Mouse (Mus musculus) cortical plate, adult 2 months (tissue): ENCODE data around the gene Gpr137c. TPM values are rescaled to one million over a fixed set of nuclear protein-coding genes. Genes with fewer than 3 reads are reported as not detected.

Experiments used
- H3K27ac ChIP-seq: fragments of 200-500 bp; 2 replicates; pipeline ENCODE4 v1.5.1; 2012; ENCODE audit warnings: low read length, control low read depth, inconsistent platforms; ENCODE audit not compliant: insufficient read depth
- H3K4me1 ChIP-seq: fragments of 200-500 bp; 2 replicates; pipeline ENCODE4 v1.6.1; 2011; ENCODE audit warnings: low read length; ENCODE audit not compliant: control insufficient read depth, insufficient read depth
- H3K4me3 ChIP-seq: fragments of 200-500 bp; 2 replicates; pipeline ENCODE4 v1.5.1; 2011; ENCODE audit warnings: mild to moderate bottlenecking, low read length, control low read depth; ENCODE audit not compliant: insufficient read depth
- CTCF ChIP-seq: fragments of 200-500 bp; IDR thresholded peaks from 2 replicates; pipeline ENCODE4 v1.5.1; 2011; ENCODE audit warnings: mild to moderate bottlenecking, control low read depth, low read length; ENCODE audit not compliant: insufficient read depth; ENCODE audit errors: extremely low read depth
- POLR2A ChIP-seq: fragments of 200-500 bp; IDR thresholded peaks from 2 replicates; pipeline ENCODE4 v1.6.1; 2011; ENCODE audit warnings: mild to moderate bottlenecking, low read length, control low read depth; ENCODE audit not compliant: insufficient read depth; ENCODE audit errors: extremely low read depth
- polyA plus RNA-seq: library from polyadenylated mRNA; depleted of rRNA; stranded (reverse); fragments of >200 nt; gene quantifications from 2 replicates; pipeline ENCODE4 v1.2.3, GENCODE M21; 2012

Gpr137c gene
- polyA plus RNA-seq, 1 experiment = 29.4 TPM

DNA sequence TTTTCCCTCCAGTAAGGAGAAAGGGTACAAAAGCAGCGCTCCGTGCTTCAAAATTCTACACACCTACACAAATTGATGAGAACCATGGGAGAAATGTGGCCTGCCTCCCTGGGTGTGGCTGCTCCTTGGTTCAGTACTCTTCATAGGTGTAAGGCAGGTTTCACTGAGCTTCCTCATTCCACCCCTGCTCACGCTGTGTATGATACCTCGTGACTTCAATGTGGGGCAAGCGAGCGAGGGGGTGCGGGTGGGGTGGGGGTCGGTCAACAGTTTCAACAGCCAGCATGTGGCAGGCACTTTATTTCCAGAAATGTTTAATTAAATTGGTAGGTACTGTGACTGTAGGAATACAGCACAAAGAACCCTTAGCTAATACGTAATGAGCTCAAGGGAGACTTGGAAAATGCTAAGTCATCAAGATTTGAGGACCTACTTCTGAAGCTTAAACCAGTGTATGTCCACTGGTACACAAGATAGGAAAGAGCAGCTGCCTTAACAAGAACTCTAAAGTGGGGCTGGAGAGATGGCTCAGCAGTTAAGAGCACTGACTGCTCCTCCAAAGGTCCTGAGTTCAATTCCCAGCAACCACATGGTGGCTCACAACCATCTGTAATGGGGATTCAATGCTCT lies 2.7 kb upstream of the Gpr137c start:
- Histone ChIP-seq H3K27ac (no peak overlapping the region), H3K4me1 (peaks cover 5% of the 10 kb centered on the region; the same call in 1 of the 2 replicates), H3K4me3 (no peak overlapping the region)
- TF ChIP-seq CTCF (no peak), POLR2A (no peak)

DNA sequence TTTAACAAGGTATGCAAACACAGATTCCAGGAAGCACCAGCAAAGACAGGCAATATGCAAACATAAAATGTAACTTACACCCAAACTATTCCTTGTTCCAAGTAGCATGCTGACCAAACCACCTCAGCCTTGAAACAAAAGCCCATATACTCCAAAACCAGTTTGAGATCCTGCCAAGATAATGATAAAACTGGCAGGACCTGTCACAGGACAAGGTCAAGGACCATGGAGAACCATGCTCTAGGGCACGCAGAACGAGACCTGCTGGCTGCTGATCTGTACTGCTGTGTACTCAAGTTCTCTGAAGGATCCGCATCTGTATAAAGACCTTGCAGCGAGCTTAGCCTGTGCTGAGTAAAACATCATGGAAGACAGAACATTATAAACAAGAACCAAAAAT lies 1.8 kb upstream of the Gpr137c start:
- Histone ChIP-seq H3K27ac (no peak overlapping the region), H3K4me1 (peaks cover 3% of the 10 kb centered on the region; the same call in 1 of the 2 replicates), H3K4me3 (peak overlapping the region; percentile 26; the same call in 1 of the 2 replicates)
- TF ChIP-seq CTCF (no peak), POLR2A (no peak)

DNA sequence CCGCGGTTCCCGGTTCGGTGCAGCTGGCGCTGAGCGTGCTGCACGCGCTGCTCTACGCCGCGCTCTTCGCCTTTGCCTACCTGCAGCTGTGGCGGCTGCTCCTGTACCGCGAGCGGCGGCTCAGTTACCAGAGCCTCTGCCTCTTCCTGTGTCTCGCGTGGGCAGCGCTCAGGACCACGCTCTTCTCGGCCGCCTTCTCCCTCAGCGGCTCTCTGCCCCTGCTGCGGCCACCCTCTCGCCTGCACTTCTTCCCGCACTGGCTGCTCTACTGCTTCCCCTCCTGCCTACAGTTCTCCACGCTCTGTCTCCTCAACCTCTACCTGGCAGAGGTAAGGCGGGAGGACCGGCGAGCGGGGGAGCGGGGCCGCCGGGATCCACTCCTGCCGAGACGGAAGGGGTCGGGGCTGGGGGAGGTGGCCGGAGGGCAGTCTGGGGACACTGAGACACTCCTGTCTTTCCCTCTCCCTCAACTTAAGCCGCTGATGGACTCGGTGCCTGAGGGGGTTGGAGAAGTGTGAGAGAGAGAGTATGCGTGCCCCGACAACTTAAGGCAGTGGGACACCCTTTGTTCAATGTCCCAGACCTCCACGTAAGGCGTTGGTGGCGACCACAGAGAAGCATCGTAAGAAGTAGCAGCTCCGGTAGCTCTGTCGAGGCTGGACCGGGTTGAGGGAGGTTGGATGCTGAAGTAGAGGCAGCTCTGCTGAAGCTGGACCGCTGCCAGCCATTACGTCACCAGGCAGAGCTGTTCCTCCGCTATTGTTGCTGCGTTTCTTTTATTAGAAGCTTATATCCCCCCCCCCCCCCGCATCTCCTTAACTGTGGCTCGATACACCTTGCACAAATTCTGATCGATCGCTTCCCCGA lies 806 bp downstream of the Gpr137c start, which contains the start of gene Txndc16:
TSS of gene Txndc16 (minus strand) at position 239 of the 867 bp plus-strand sequence.
- H3K27ac ChIP-seq = peak within 1 kb of the TSS; percentile 68
- TF ChIP-seq POLR2A (peak; percentile 79; the same call in 1 of the 2 replicates), CTCF (no peak)
- H3K4me1 ChIP-seq = peaks cover 3% of the 10 kb centered on the region; the same call in 1 of the 2 replicates
- peak within 1 kb of the TSS; percentile 90 for H3K4me3 ChIP-seq

DNA sequence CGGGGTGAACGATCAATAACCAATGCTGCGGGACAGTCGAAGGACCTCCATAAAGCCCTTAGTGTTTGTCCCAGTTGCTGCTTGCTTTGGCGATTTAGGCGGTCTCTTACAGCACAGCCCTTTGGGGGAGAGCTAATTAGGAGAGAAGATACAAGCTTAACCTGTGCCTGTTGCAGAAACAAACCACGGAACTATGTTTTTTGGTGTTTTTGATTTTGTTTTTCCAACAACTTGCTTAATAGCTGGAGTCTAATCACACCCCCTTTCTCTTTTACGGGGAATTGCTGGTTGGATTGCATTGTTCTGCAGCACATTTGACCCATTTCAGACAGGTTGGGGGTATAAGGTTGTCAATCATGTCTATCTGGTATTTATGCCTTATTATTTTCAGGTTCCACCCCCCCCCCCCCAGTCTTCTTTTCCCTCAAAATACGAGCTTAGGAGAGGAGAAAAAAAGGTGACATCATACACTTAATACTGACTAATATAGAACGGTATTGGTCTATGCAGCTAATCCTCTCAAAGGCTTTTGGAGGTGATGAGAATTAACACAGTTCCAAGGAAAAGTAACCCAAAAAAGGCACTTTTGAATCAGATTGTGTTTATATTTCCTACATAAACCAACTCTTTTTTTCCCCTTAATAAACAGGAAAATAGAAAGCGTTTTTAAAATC lies 1.6 kb downstream of the Gpr137c start:
- no peak for TF ChIP-seq POLR2A
- TF ChIP-seq CTCF = no peak
- Histone ChIP-seq H3K4me3 (peak overlapping the region; percentile 90), H3K27ac (0 out of 2 replicates have a peak overlapping the region, but pooled peaks have one; percentile 18), H3K4me1 (peaks cover 3% of the 10 kb centered on the region; the same call in 1 of the 2 replicates)

DNA sequence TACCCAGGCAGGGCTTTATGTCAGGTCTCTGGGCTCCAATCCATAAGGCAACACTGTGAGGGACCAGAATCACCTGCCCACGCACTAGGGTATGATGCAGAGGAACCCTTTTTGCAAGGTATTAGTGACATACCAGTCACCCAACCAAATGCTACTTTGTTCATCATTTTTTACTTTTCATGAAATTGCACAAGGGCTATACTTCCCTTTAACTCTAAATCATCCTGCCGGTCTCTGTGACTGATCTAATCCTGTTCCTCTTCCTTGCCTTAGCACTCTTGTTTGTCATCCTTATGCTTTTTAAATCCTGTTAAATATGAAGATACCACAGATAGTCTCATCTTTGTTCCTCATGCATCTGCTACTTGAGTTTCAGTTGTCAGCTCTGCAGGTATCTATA lies 19.5 kb downstream of the Gpr137c start:
- Histone ChIP-seq H3K4me1 (no peaks in the 10 kb centered on the region), H3K27ac (no peak overlapping the region), H3K4me3 (no peak overlapping the region)
- TF ChIP-seq CTCF = no peak
- no peak for TF ChIP-seq POLR2A

DNA sequence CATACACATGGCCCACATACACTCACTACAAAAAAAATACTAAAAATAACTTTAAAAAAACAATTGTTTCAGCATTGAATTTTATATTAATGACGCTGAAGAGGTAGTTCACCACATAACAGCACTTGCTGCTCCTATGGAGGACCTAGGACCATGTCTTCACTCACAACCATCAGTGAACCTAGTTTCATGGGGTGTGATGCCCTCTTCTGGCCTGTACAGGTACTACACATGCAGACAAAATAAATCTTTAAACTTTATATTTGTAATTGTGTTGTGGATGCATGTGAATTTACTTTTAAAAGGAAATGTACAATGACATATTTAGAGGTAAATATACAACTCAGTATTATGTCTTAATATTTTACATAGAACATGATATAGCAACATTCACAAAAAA lies 22.1 kb downstream of the Gpr137c start:
- Histone ChIP-seq H3K4me1 (no peaks in the 10 kb centered on the region), H3K27ac (no peak overlapping the region), H3K4me3 (no peak overlapping the region)
- no peak for TF ChIP-seq POLR2A
- TF ChIP-seq CTCF = peak; percentile 32; the same call in 1 of the 2 replicates

DNA sequence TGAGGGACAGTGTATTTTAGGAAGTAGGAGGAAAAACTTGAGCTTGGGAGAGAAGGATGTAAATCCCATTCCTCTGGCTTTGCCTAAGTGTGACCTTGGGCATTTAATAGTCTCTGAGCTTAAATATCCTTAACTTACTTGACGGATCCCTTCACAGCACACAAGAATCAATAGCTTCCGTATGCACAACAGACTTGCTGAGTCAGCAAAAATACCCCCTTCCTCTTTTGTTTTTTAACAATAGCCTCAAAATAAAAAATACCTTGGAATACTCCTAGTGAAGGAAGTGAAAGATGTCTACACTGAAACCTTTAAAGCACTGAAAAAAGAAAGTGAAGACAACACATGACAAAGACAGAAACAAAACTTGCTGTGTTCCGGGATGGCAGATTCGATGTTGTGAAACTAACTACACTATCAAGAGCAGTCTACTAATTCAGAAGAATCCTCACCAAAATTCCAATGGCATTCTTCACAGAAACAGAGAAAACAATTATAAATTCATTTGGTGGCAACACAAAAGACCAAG lies 32.1 kb downstream of the Gpr137c start:
- Histone ChIP-seq H3K4me1 (no peaks in the 10 kb centered on the region), H3K27ac (no peak overlapping the region), H3K4me3 (no peak overlapping the region)
- no peak for TF ChIP-seq CTCF
- no peak for TF ChIP-seq POLR2A

DNA sequence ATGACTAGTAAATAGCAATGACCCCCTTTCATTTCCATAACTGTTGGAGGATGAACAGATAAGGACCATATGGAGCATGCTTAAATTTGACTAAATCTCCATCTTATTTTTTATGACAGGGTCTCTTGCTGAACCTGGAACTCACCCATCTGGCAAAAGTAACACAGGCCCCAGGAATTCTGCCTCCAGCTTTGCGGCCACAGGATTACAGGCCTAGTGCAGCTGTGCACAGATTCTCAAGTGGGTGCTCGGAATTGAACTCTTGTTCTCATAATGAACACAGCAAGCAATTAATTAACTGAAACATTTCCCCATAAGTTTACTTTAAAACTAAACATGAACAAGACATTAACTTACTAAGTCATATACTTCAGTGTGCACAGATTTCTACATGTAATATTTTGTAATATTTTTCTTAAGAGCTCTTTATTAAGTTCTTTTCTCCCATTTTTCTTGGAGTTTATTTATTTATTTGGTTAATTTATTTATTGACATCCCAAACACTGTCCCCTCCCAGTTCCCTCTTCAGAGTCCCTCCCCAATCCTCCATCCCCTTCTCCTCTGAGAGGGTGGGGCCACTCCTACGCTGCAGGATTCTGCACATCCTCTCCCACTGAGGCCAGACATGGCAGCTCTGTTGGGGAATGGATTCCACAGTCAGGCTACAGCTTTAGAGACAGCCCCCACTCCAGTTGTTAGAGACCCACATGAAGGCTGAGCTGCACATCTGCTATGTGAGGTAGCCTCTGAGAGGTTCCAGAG lies 44.5 kb downstream of the Gpr137c start:
- H3K4me1 ChIP-seq = no peaks in the 10 kb centered on the region
- no peak overlapping the region for H3K4me3 ChIP-seq
- TF ChIP-seq POLR2A (no peak), CTCF (no peak)
- no peak overlapping the region for H3K27ac ChIP-seq

DNA sequence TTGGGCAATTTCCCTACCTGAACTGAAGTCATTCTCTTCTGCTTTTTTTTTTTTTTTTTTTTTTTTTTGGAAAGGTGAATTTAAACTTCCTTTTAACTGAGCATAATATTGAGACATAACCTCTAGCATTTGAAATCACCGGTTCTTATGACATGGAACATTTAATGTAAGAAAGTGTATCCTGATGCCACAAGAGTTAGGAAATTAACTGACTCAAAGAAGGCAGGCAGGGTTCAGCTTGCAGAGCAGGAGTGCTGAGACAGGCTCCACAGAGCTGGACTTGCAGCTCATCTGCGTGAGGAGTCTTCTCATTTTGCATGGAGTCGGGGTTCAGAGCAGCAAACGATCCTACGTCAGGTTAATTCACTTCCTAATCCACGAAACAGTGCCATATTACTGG lies 56.3 kb downstream of the Gpr137c start:
- H3K4me1 ChIP-seq = no peaks in the 10 kb centered on the region

DNA sequence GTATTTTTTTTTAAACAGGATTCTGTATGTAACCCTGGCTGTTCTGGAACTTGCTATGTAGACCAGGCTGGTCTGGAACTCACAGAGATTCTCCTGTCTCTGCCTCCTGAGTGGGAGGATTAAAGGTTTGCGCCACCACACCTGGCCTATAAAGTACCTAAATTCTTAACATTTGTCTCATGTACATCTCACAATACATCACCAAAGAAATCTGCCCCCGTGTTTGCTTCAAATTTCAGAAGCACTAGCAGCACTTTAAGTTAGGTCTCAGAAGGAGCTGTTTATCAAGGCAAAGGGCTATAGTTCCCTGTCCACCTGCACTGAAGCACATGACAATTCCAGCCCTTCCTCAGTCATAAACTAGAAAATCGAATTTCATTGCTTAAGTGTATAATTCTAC lies 62.5 kb downstream of the Gpr137c start:
- TF ChIP-seq POLR2A = no peak

More for the DNA sequence above, 56.3 kb downstream of the Gpr137c start:
- TF ChIP-seq POLR2A = no peak
- no peak for TF ChIP-seq CTCF
- no peak overlapping the region for H3K4me3 ChIP-seq
- no peak overlapping the region for H3K27ac ChIP-seq

More for the DNA sequence above, 62.5 kb downstream of the Gpr137c start:
- Histone ChIP-seq H3K4me3 (no peak overlapping the region), H3K4me1 (no peaks in the 10 kb centered on the region), H3K27ac (no peak overlapping the region)
